Mouse (Mus musculus) lung, embryonic 16.5 days (tissue): ENCODE data around the gene Sntb2. TPM values are rescaled to one million over a fixed set of nuclear protein-coding genes. Genes with fewer than 3 reads are reported as not detected.
"Not testable (repeated sequence)": the region's sequence is repeated elsewhere in the genome, so short reads cannot be mapped to it uniquely, and the experiment has no call there.

ENCODE experiments used
- ATAC-seq: fragments of 200-750 bp; cut with Nextera tagmentation; 2 replicates; pipeline ENCODE4 v1.8.0; 2017; ENCODE audit warnings: low read depth, mild to moderate bottlenecking, moderate library complexity
- H3K27ac ChIP-seq: fragments of 300-500 bp; sonication (generic); 2 replicates; pipeline ENCODE4 v1.5.1; 2014; ENCODE audit warnings: mild to moderate bottlenecking, control low read depth, low read length
- H3K27me3 ChIP-seq: fragments of 300-500 bp; sonication (generic); 2 replicates; pipeline ENCODE4 v1.6.1; 2014; ENCODE audit warnings: low read depth, low read length, mixed read lengths; ENCODE audit not compliant: control insufficient read depth, insufficient read depth
- H3K36me3 ChIP-seq: fragments of 300-500 bp; sonication (generic); 2 replicates; pipeline ENCODE4 v1.6.1; 2014; ENCODE audit warnings: low read length; ENCODE audit not compliant: control insufficient read depth, insufficient read depth
- H3K4me1 ChIP-seq: fragments of 300-500 bp; sonication (generic); replicated peaks from 2 replicates; pipeline ENCODE4 v1.6.1; 2014; ENCODE audit warnings: low read length, mixed read lengths; ENCODE audit not compliant: control insufficient read depth, insufficient read depth
- H3K4me2 ChIP-seq: fragments of 300-500 bp; sonication (generic); 2 replicates; pipeline ENCODE4 v1.6.1; 2014; ENCODE audit warnings: low read depth, low read length, control low read depth
- H3K4me3 ChIP-seq: fragments of 300-500 bp; sonication (generic); 2 replicates; pipeline ENCODE4 v1.5.1; 2014; ENCODE audit warnings: mild to moderate bottlenecking, low read length, control low read depth
- H3K9ac ChIP-seq: fragments of 300-500 bp; sonication (generic); 2 replicates; pipeline ENCODE4 v1.6.1; 2014; ENCODE audit warnings: low read length, control low read depth
- H3K9me3 ChIP-seq: fragments of 300-500 bp; sonication (generic); 2 replicates; pipeline ENCODE4 v1.6.1; 2016; ENCODE audit warnings: low read length; ENCODE audit not compliant: control insufficient read depth
- WGBS: fragments of 180-500 bp; shearing (Covaris S2); extraction: QIAGEN DNeasy Blood & Tissue Kit; methylation state at CpG from one replicate; pipeline ENCODE4 v1.1.7; 2014; 5-methylcytosine and 5-hydroxymethylcytosine counted together
- polyA plus RNA-seq: library from polyadenylated mRNA; unstranded; fragments of >200 nt; fragmentation: Nextera tagmentation; extraction: Ambion mirVana; gene quantifications from 2 replicates; pipeline ENCODE4 v1.2.1, GENCODE M21; 2015

The Sntb2 gene
- polyA plus RNA-seq, 1 experiment from 2014 or later, result 15.7 TPM

- ATAC-seq, result no peak
- 50% methylated on average over 4 of the region's 4 CpGs for WGBS
- H3K27ac ChIP-seq, result no peak overlapping the region
- H3K9me3 ChIP-seq, result no peaks in the 10 kb centered on the region
- no peak overlapping the region for H3K4me2 ChIP-seq
- H3K4me1 ChIP-seq, result peaks cover 19% of the 10 kb centered on the region
- H3K4me3 ChIP-seq, result no peak overlapping the region
- peaks cover 11% of the 10 kb centered on the region for H3K36me3 ChIP-seq
- no peaks in the 10 kb centered on the region for H3K27me3 ChIP-seq
- H3K9ac ChIP-seq, result no peak overlapping the region
Measured at GRCm38 (mm10) chr8:106927247-106927646, 8.3 kb upstream of the Sntb2 start.

GRCm38 (mm10) chr8:106928182-106928581 lies 7.4 kb upstream of the Sntb2 start:
- H3K4me2 ChIP-seq, H3K4me3 ChIP-seq, H3K36me3 ChIP-seq, H3K9me3 ChIP-seq, ATAC-seq, H3K9ac ChIP-seq, H3K27me3 ChIP-seq: not testable (repeated sequence)
- 92% methylated on average over 10 of the region's 11 CpGs for WGBS
- Histone ChIP-seq H3K4me1 (peaks cover 27% of the 10 kb centered on the region), H3K27ac (peak overlapping the region; percentile 91; the same call in 1 of the 2 replicates)

GRCm38 (mm10) chr8:106929155-106929913 lies 6.2 kb upstream of the Sntb2 start:
- H3K4me2 ChIP-seq, result no peak overlapping the region
- 33% methylated on average over 6 of the region's 6 CpGs for WGBS

GRCm38 (mm10) chr8:106929921-106930320 lies 5.6 kb upstream of the Sntb2 start:
- Histone ChIP-seq H3K4me2 (no peak overlapping the region), H3K27me3 (no peaks in the 10 kb centered on the region)

More at GRCm38 (mm10) chr8:106929155-106929913, 6.2 kb upstream of the Sntb2 start:
- ATAC-seq, result peak; percentile 80
- peak overlapping the region; percentile 91 for H3K27ac ChIP-seq
- H3K9ac ChIP-seq, result no peak overlapping the region
- H3K4me3 ChIP-seq, result no peak overlapping the region
- H3K27me3 ChIP-seq, result no peaks in the 10 kb centered on the region
- H3K9me3 ChIP-seq, result no peaks in the 10 kb centered on the region
- peaks cover 26% of the 10 kb centered on the region for H3K4me1 ChIP-seq
- no peaks in the 10 kb centered on the region for H3K36me3 ChIP-seq

GRCm38 (mm10) chr8:106932376-106933065 lies 3.0 kb upstream of the Sntb2 start:
- Histone ChIP-seq H3K4me3 (peak overlapping the region; percentile 32), H3K9me3 (no peaks in the 10 kb centered on the region), H3K4me1 (peaks cover 34% of the 10 kb centered on the region), H3K9ac (peak overlapping the region; percentile 51), H3K27ac (peak overlapping the region; percentile 77), H3K27me3 (no peaks in the 10 kb centered on the region), H3K36me3 (no peaks in the 10 kb centered on the region), H3K4me2 (peak overlapping the region; percentile 60)
- WGBS, result 12% methylated on average over 22 of the region's 22 CpGs
- no peak for ATAC-seq

More at GRCm38 (mm10) chr8:106929921-106930320, 5.6 kb upstream of the Sntb2 start:
- Histone ChIP-seq H3K27ac (peak overlapping the region; percentile 91), H3K9me3 (no peaks in the 10 kb centered on the region), H3K4me1 (peaks cover 25% of the 10 kb centered on the region), H3K4me3 (no peak overlapping the region), H3K36me3 (no peaks in the 10 kb centered on the region), H3K9ac (no peak overlapping the region)
- no peak for ATAC-seq
- 49% methylated on average over 5 of the region's 5 CpGs for WGBS

- no peak for ATAC-seq
- Histone ChIP-seq H3K27me3 (no peaks in the 10 kb centered on the region), H3K4me1 (peaks cover 38% of the 10 kb centered on the region), H3K9ac (no peak overlapping the region), H3K4me3 (no peak overlapping the region), H3K9me3 (no peaks in the 10 kb centered on the region), H3K27ac (no peak overlapping the region), H3K4me2 (no peak overlapping the region), H3K36me3 (no peaks in the 10 kb centered on the region)
- 78% methylated on average over 4 of the region's 4 CpGs for WGBS
Measured at GRCm38 (mm10) chr8:106933506-106934143, 1.9 kb upstream of the Sntb2 start.

- Histone ChIP-seq H3K36me3 (no peaks in the 10 kb centered on the region; the same call in 1 of the 2 replicates), H3K27ac (no peak overlapping the region), H3K27me3 (no peaks in the 10 kb centered on the region), H3K4me2 (no peak overlapping the region), H3K4me3 (no peak overlapping the region), H3K9ac (no peak overlapping the region), H3K4me1 (peaks cover 35% of the 10 kb centered on the region), H3K9me3 (no peaks in the 10 kb centered on the region)
- ATAC-seq, result no peak
- WGBS, result 78% methylated on average over 16 of the region's 16 CpGs
Measured at GRCm38 (mm10) chr8:106934226-106934977, 1.1 kb upstream of the Sntb2 start.

GRCm38 (mm10) chr8:106935899-106936477 lies 438 bp downstream of the Sntb2 start:
- Histone ChIP-seq H3K9ac (peak overlapping the region; percentile 96), H3K4me2 (peak overlapping the region; percentile 86), H3K36me3 (no peaks in the 10 kb centered on the region; the same call in 1 of the 2 replicates), H3K27me3 (no peaks in the 10 kb centered on the region), H3K4me1 (peaks cover 29% of the 10 kb centered on the region), H3K4me3 (peak overlapping the region; percentile 98), H3K27ac (peak overlapping the region; percentile 89), H3K9me3 (no peaks in the 10 kb centered on the region)
- peak; percentile 71 for ATAC-seq
- WGBS, result 0% methylated on average over 55 of the region's 76 CpGs
